Mouse (Mus musculus): Measurements from ENCODE around the gene Nmnat2. TPM values are rescaled to one million over a fixed set of nuclear protein-coding genes. Genes with fewer than 3 reads are reported as not detected.

The Nmnat2 gene
- 8.3 TPM for polyA plus RNA-seq (2012; fragmentation: generic; extraction: Trizol)
- long read RNA-seq, experiment 1, full-length matches to known transcripts = 1 of 3 reads
- long read RNA-seq, experiment 1, partial matches to known transcripts = 0 of 3 reads
- long read RNA-seq, experiment 1, other reads (novel, unspliced or antisense) = 2 of 3 reads
- long read RNA-seq, experiment 2, full-length matches to known transcripts = 35 of 54 reads
- long read RNA-seq, experiment 2, partial matches to known transcripts = 12 of 54 reads
- long read RNA-seq, experiment 2, other reads (novel, unspliced or antisense) = 7 of 54 reads

DNA sequence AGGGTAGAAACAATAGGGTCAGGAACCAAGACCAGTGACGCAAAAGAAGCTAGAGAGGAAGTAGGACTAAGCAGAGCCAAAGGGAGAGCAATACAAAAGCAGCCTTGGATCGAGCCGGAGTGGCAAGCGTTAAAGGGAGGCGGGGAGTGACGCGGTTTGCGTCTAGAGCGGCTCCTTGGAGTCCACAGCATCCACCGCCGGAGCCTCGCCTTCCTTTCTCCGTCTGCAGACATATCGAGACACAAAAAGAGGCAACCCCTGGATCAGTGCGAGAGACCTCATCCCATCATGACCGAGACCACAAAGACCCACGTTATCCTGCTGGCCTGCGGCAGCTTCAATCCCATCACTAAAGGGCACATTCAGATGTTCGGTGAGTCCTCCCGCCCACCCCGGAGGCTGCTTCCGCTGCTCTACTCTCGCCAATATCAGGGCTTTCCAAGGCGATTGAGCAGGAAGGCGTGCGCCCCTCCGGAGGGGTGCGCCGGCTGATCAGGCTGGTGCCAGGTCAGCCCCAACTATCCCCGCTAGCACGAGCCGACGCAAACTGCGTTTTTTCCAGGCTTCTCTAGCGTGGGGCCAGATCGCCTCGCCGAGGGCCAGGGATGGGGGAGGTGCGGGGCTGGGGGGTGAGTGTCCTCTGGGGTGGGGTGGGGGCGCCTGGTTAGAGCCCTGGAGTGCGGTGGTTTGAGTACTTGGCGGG, at the start of gene Nmnat2:
Gene Nmnat2, plus strand, starts transcription at position 173 of the 703 bp plus-strand sequence.
- Histone ChIP-seq H3K79me2 (ENCODE audit: control insufficient read depth, insufficient read depth) (no peaks in the 10 kb centered on the region), H3ac (ENCODE audit: control insufficient read depth, insufficient read length, low read depth) (peak within 1 kb of the TSS; percentile 61), H3K36me3 (ENCODE audit: control insufficient read depth, insufficient read depth) (no peaks in the 10 kb centered on the region), H3K79me3 (ENCODE audit: low read depth) (no peaks in the 10 kb centered on the region), H3K27me3 (ENCODE audit: control insufficient read depth, insufficient read depth, insufficient read length) (no peaks in the 10 kb centered on the region), H3K4me3 (ENCODE audit: insufficient read depth, poor library complexity, severe bottlenecking) (peak within 1 kb of the TSS; percentile 35)
- TF ChIP-seq FOSL1 (IDR thresholded peaks at IDR 0.05; ENCODE audit: insufficient read depth, low read length, poor library complexity, severe bottlenecking) (no peak), CEBPB (IDR thresholded peaks at IDR 0.05; ENCODE audit: low read depth) (no peak)

DNA sequence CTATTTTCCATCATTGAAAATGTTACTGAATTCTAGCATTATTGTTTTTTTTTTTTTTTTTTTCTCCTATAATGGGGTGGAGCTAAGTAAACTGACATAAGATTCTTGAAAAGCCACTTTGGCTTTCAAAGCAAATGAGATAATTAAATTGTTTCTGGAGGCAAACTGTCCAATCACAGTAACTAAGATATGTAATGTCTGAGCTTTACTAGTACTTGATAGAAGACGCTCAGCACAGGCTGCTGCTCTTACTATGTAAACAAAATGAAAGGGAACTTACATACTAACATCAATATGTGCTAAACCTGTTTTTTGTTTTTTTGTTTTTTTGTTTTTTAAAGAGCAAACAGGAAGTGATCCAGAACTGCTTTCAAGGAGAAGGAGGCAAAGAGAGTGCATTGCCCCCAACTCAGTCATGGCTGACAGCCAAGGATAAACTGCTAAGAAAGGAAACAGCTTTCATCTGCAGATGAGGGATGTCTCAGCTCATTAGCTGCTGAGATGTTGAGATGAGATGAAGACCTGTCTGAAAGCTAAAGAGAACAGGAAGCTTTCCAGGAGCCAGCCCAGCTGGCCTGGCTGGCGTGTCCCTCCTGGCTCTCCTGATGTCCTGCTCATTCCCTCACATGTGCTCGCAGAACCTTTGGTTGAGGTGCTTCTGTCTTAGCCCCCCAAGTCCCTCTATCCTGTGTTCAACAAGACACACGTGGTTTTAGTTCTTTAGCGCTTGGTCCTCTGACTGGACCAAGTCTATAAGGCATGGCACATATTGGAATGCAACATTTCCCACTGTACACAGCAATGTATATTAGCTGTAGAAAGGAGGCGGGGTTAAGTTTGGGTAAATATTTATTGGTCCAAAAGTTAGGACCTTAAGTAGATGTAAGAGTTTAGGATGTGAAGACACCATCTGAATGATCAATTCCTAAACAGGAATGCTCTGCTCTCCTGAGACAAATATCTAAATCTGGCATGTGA, 41.0 kb upstream of the Nmnat2 start:
- no peak for TF ChIP-seq FOSL1 (IDR thresholded peaks at IDR 0.05; ENCODE audit: insufficient read depth, low read length, poor library complexity, severe bottlenecking)

DNA sequence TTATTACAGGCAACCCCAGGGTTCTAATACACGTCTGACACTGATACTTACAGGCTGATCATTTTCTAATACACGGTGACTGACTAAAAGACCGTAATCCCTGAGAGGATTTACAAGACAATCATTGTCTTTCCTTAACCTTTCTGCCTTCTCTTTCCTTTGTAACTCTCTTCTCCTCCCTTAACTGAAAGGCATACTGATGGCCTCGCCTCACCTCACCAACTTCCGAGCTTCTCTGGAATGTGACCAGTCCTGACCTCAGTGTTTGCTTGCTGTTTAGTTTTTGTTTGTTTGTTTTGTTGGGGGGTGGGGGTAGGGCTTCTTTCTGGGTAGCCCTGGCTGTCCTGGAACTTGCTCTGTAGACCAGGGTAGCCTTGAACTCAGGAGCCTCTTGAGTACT, 39.0 kb upstream of the Nmnat2 start:
- Histone ChIP-seq H3K27me3 (ENCODE audit: control insufficient read depth, insufficient read depth, insufficient read length) (no peaks in the 10 kb centered on the region), H3K36me3 (ENCODE audit: control insufficient read depth, insufficient read depth) (no peaks in the 10 kb centered on the region), H3ac (ENCODE audit: control insufficient read depth, insufficient read length, low read depth) (no peak overlapping the region), H3K79me2 (ENCODE audit: control insufficient read depth, insufficient read depth) (no peaks in the 10 kb centered on the region), H3K4me3 (ENCODE audit: insufficient read depth, poor library complexity, severe bottlenecking) (no peak overlapping the region), H3K79me3 (ENCODE audit: low read depth) (no peaks in the 10 kb centered on the region)
- TF ChIP-seq FOSL1 (IDR thresholded peaks at IDR 0.05; ENCODE audit: insufficient read depth, low read length, poor library complexity, severe bottlenecking) (no peak), MYOG (IDR thresholded peaks at IDR 0.05; ENCODE audit: control insufficient read depth, extremely low read depth, insufficient read length) (no peak), CTCF (IDR thresholded peaks at IDR 0.05; ENCODE audit: control insufficient read depth, insufficient read depth, insufficient read length) (no peak), CEBPB (IDR thresholded peaks at IDR 0.05; ENCODE audit: low read depth) (no peak), USF1 (IDR thresholded peaks at IDR 0.05; ENCODE audit: low read depth) (no peak), MAX (IDR thresholded peaks at IDR 0.05) (no peak), MYOD1 (IDR thresholded peaks at IDR 0.05; ENCODE audit: control insufficient read depth, insufficient read length, low read depth) (no peak)

More for the DNA sequence above, 41.0 kb upstream of the Nmnat2 start:
- Histone ChIP-seq H3K4me3 (ENCODE audit: insufficient read depth, poor library complexity, severe bottlenecking) (no peak overlapping the region), H3K27me3 (ENCODE audit: control insufficient read depth, insufficient read depth, insufficient read length) (no peaks in the 10 kb centered on the region), H3K79me3 (ENCODE audit: low read depth) (no peaks in the 10 kb centered on the region), H3ac (ENCODE audit: control insufficient read depth, insufficient read length, low read depth) (no peak overlapping the region), H3K79me2 (ENCODE audit: control insufficient read depth, insufficient read depth) (no peaks in the 10 kb centered on the region), H3K36me3 (ENCODE audit: control insufficient read depth, insufficient read depth) (no peaks in the 10 kb centered on the region)

DNA sequence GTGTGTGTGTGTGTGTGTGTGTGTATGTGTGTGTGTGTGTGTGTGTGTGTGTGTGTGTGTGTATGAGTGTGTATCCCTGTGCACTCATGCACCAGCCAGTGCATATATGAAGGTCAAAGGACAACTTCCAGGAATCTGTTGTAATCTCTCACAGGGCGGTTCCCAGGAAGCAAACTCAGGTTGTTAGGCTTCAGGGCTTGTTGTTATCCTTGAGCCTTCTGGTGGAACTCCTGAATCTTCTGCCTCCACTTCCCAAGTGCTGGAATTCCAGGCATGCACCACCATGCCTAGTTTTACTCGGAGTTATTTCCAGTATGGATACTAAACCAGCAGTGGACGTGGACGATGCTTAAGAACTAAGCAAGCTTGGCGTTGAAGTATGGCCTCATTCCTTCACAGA, 37.9 kb upstream of the Nmnat2 start:
- H3K79me2 ChIP-seq (ENCODE audit: control insufficient read depth, insufficient read depth) = no peaks in the 10 kb centered on the region
- H3K27me3 ChIP-seq (ENCODE audit: control insufficient read depth, insufficient read depth, insufficient read length) = no peaks in the 10 kb centered on the region
- H3K4me3 ChIP-seq (ENCODE audit: insufficient read depth, poor library complexity, severe bottlenecking) = no peak overlapping the region
- no peak for TF ChIP-seq MAX (IDR thresholded peaks at IDR 0.05)
- TF ChIP-seq MYOD1 (IDR thresholded peaks at IDR 0.05; ENCODE audit: control insufficient read depth, insufficient read length, low read depth) = no peak
- TF ChIP-seq CEBPB (IDR thresholded peaks at IDR 0.05; ENCODE audit: low read depth) = no peak
- TF ChIP-seq MYOG (IDR thresholded peaks at IDR 0.05; ENCODE audit: control insufficient read depth, extremely low read depth, insufficient read length) = no peak
- TF ChIP-seq USF1 (IDR thresholded peaks at IDR 0.05; ENCODE audit: low read depth) = no peak
- no peak for TF ChIP-seq CTCF (IDR thresholded peaks at IDR 0.05; ENCODE audit: control insufficient read depth, insufficient read depth, insufficient read length)
- no peak for TF ChIP-seq FOSL1 (IDR thresholded peaks at IDR 0.05; ENCODE audit: insufficient read depth, low read length, poor library complexity, severe bottlenecking)
- H3ac ChIP-seq (ENCODE audit: control insufficient read depth, insufficient read length, low read depth) = no peak overlapping the region
- H3K79me3 ChIP-seq (ENCODE audit: low read depth) = no peaks in the 10 kb centered on the region
- H3K36me3 ChIP-seq (ENCODE audit: control insufficient read depth, insufficient read depth) = no peaks in the 10 kb centered on the region

DNA sequence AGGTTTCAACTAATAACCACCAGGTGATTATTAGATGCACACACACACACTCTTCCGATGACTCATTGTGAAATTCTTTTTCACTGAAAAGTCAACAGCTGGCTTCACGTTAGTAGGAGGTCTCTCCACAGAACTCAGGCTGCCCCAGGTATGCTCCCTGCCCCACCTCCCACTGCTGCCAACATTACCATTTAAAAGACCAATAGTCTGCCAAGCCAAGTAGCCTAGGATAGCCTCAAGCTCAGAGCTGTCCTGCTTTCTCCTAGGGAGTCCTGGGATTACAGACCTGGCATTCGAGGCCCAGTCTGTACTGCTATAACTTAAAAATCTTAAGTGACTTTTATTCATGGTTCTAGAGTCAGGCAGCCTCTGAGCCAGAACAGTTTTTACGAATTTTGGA, 37.2 kb upstream of the Nmnat2 start:
- Histone ChIP-seq H3ac (ENCODE audit: control insufficient read depth, insufficient read length, low read depth) (no peak overlapping the region), H3K79me2 (ENCODE audit: control insufficient read depth, insufficient read depth) (no peaks in the 10 kb centered on the region), H3K79me3 (ENCODE audit: low read depth) (no peaks in the 10 kb centered on the region), H3K27me3 (ENCODE audit: control insufficient read depth, insufficient read depth, insufficient read length) (no peaks in the 10 kb centered on the region), H3K4me3 (ENCODE audit: insufficient read depth, poor library complexity, severe bottlenecking) (no peak overlapping the region), H3K36me3 (ENCODE audit: control insufficient read depth, insufficient read depth) (no peaks in the 10 kb centered on the region)
- TF ChIP-seq CEBPB (IDR thresholded peaks at IDR 0.05; ENCODE audit: low read depth) (no peak), MAX (IDR thresholded peaks at IDR 0.05) (no peak)
